Mouse (Mus musculus): ENCODE results near the gene Zic3. TPM values are rescaled to one million over a fixed set of nuclear protein-coding genes. Genes with fewer than 3 reads are reported as not detected.

The Zic3 gene
- not detected in 2 replicates for total RNA-seq (2015)
- not detected in 2 replicates for total RNA-seq (2017)

DNA sequence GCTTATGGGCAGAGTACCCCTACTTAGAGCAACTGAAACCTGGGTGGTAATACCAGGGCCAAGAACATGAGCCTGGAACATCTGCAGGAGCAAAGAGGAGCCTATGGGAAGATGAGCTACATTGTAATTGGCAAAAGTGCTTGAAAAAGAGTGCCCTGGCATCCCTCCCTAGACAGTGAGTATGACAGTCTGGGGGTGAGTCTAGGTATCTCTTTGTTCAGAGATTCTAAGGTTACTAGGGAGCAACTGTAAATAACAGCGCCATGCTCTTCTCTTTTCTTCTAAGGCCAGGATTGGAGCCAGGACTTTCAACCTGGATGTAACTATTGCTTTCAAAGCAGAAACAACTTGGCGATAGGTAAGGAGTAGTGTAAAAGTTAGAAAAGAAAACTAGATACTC lies at the start of gene Zic3:
Gene Zic3, plus strand, starts transcription at position 301 of the 400 bp plus-strand sequence.
- ATAC-seq (replicated peaks; ENCODE audit: poor library complexity), result no peak

DNA sequence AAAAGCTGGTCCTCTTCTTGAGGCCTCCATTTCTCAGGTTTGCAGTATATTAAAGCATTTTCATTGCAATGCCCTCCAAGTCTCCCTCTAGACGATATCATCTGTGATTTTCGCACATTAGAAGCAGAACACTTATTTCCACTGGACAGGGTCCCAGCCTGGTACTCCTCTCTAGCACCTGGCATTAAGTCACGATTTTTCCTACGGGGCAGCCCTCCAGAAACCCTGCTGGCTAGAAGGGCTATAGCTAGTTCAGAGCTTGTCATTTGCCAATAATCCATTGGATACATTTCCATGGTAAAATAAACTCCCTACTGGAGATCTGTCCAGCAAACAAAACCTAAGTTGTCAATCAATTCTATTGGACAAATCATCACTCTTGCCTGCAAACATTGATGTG lies 40.1 kb upstream of the Zic3 start:
- ATAC-seq (replicated peaks; ENCODE audit: poor library complexity), result no peak

DNA sequence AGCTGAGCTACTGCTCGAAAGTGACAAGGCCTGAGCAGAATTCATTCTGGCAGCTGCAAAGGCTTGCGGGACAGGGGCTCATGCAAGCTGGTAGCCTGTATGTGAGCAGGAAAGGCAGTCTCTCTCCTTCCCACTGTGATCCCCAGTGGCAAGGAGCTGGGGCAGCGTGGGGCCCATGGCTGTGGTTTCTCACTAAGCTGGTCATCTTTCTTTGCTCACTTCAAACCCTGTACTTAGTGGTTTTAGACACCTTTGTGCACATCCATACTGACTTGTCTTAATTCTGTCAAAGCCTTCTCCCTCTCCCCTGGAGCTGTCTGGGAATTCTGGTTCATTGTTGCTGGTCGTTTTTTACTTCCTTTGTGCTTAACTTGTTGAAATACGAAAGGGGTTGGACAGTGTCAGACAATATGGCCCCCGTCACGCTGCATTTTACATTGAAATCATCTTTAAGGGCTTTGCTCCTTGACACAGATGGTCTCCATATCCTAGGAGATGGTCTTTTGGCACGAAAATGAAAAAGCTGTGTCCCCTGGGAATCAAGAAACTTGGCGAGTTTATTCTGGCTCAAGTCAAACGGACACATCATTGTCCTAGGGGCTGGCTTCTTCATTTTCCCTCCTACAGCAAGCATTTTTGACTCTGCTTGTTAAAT lies 34.9 kb upstream of the Zic3 start:
- no peak for ATAC-seq (replicated peaks; ENCODE audit: poor library complexity)

DNA sequence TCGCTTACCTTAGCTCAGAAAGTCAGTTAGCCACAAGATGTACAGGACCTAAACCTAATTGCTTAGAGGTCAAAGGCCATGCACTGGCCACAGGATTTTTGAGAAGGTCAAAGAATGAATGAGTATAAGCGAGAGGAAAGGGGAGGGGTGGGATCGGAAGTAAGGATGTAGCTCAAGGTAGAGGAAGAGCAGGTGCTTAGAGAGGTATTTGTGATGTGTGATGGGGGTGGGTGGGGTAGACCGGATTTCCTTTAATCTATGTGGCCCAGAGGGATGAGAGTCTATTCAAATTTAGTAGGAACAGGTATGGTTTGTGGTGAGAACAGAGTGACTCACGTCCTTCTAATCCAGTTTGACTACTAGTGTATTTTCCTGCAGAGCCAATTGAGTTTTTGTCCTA lies 9.1 kb upstream of the Zic3 start:
- no peak for ATAC-seq (replicated peaks; ENCODE audit: poor library complexity)

DNA sequence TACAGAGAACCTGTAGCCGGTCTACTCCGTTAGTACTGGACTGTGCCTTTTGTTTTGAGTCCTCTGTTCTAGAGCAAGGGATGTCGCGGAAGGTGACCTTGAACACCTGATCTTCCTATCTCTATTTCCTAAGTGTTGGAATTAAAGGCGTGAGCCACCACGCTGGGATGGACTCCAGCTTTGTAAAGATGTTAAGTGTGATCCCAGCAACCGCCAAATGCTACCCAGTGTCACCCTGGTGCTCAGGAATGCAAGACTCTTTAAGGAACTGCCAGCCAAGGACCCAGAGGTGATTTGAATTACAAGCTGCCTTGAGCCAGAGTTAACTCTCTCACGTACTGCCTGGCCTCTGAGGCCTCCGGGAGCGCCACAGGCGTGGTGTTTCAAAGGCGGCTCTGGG lies 8.4 kb upstream of the Zic3 start:
- ATAC-seq (replicated peaks; ENCODE audit: poor library complexity), result no peak

DNA sequence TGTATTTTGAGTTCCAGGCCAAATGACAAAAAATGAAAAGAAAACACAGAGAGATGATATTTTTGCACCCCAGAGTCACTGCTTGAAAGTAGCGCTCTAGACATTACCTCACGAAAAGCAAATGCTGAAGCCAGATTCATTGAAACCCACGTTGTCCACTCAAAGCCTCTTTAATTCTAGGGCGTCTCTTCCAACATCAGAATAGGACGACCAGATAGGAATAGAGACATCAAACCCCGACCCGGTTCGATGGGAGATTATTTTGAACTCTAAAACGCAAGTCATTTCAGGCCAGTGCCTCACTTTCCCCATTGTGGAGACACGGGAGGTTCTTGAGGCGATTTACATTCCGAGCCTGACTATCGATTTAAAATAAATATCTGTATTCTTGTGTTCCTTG lies 7.7 kb upstream of the Zic3 start:
- no peak for ATAC-seq (replicated peaks; ENCODE audit: poor library complexity)

DNA sequence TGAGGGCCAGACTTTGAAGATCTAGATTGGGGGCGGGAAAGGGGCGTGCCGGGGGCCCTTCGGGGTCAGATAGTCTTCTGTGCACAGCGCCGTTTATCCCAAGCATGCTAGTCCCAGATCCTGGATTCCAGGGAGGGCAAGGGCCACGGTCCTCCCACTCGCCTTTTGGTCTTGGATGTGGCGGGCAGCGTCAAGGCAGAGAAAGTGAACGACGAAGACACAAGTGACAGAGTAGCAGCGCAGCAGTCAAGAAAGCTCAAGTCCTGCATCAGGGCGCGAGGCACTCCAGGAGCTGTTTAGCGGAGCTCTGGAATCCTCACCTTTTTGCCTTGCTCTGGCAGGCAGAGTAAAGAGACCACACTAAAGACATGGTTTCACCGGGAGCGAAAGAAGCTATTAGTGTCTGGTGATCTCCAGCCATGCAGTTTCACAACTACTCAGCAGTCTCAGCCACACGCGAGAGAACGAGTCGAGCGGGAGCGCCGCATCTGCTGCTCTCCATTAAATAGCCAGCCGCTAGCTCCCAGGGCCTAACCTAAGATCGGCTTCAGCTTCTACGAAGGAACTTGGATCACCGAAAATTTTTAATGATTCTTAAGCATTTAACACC lies 7.1 kb upstream of the Zic3 start:
- ATAC-seq (replicated peaks; ENCODE audit: poor library complexity), result no peak

DNA sequence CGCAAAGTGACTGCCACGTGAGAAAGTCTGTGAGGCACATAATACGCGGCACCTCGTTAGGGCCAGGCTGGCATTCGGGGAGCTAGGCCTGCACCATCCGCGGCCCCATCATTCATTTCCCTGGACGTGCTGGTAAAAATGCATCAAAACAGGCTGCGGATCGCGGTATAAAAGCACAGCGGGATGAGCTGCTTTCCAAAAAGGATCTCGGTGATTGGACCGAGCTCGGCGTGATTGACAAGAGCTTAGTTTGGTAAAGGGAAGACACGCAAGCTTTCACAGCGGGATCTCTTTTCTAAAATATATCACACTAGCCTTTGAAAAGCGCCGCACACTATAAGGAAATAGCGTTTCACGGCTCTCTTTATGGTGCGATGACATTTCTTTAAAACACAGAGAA lies 3.8 kb upstream of the Zic3 start:
- ATAC-seq (replicated peaks; ENCODE audit: poor library complexity), result no peak

DNA sequence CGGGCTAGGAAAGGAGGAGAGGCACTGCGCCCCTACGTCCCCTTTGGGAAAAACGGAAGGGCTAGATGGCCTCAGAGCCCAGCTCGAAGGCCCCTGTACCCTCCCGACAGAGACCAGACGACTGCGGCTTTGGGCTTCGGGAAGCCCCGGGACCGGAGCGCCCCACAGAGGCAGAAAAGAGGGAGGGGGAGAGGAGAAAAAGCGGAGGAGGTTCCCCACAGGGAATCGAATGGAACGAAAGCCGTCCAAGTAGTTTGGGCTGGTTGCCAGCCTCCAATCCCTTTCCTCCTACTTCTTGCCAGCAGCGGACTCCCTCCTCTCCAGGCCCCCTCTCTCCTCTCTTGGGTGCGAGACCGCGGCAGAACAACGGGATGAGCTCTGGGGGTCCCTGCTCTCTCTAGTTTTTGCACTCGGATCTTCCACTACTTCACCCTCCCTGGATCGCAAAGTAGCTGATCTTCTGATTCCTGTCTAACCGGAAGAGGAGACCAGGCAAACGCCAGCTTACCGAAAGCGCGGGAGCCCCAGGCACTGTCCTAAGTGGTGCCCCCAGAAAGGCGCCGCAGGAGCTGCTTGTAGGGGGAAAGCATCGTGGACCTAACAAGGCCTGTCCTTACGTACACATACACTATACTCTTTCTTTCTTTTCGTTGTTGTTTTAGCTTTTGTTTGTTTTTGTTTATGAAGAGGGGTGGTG lies 3.1 kb upstream of the Zic3 start:
- ATAC-seq (replicated peaks; ENCODE audit: poor library complexity), result no peak

DNA sequence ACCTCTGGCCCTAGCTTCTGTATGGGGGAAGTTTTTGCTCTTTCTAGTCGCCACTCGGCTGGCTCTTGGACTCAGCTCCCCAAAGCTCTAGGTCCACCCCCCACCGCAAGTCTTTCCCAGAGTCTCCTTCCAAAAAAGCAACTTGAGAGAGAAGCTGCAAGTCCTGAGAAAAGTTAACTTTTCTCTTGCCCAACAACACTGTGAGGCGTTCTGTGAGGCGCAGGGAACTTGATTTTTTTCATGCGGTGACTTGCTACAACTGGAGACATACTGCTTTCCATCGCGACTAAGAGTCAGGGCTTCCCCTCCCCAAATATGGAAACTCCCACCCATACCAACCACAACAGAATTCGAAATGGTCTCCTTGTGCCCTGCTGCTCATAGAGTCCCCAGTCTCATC lies 5.1 kb downstream of the Zic3 start:
- ATAC-seq (replicated peaks; ENCODE audit: poor library complexity), result no peak

DNA sequence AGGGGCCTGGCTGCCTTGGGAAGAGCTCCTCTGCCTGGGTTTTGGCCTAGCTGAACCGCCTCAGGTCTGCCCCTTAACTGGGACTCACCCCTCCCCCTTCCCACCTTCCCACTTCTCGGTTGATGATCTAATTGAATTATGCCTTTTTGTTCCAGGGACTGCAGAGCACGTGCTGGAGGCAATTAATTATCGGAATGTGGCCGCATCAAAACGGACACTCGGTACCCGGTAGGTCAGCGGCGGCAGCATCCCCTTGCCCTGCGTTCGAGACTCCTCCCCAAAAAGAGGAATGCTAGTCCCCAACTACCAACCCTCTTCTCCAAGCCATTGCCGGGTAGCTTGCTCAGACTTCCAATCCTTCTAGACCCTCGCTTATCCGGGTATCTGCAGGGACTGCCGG lies 5.6 kb downstream of the Zic3 start:
- ATAC-seq (replicated peaks; ENCODE audit: poor library complexity), result no peak

DNA sequence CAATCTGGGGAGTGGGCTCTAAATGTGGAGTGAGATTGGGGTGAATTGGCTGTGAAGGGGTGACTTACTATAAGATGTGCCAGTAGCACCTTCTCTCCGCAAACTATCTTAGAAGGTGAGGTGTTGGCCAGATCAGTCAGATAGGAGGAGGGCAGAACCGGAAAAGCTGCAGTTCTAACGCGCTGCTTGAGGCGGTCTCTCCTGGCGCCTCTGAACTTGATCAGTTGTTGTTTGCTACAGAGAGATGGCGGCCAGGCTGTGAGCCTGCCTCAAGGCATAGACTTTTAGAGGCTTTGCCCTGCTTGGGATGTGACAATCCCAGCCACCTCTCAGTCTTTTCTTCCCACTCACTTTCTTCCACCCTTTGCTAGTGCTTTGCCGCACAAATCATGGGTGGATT lies 6.4 kb downstream of the Zic3 start:
- ATAC-seq (replicated peaks; ENCODE audit: poor library complexity), result no peak

DNA sequence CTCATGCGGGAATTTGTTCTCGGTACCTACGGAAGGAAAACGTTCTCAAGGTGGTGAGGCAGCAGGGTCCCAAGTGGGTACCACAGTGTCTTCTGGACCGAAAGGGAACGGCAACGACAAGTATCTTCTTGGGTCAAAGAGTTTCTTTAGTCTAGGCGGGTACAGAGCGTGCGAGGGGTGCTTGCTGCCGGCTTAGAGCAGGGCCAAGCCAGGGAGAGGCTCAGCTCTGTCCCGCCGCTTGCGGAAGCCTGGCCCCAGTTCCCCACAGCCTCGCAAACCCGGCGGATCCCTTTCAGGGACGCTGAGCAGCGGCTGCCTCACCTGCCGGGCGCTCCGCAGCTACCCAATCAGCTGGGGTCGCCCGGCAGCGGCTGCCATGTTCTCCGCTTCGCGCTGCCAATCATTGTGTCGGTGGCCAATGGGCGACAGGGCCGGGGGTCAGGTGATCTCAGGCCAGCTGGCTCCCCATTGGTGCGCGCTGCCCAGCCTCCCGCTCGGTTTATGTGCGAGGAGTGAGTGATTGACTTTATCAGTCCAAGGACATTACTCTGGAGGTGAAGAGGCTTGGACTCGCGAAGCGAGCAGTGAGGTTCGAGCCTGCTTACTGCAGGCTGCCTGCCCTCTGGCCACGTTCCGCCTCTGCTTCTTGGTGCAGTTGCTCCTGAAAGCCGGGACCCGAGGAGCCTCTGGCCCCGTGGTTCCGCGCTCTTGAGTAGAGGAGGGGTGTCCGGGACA lies 7.8 kb downstream of the Zic3 start:
- peak; percentile 31; the same call in 1 of the 2 replicates for ATAC-seq (replicated peaks; ENCODE audit: poor library complexity)

DNA sequence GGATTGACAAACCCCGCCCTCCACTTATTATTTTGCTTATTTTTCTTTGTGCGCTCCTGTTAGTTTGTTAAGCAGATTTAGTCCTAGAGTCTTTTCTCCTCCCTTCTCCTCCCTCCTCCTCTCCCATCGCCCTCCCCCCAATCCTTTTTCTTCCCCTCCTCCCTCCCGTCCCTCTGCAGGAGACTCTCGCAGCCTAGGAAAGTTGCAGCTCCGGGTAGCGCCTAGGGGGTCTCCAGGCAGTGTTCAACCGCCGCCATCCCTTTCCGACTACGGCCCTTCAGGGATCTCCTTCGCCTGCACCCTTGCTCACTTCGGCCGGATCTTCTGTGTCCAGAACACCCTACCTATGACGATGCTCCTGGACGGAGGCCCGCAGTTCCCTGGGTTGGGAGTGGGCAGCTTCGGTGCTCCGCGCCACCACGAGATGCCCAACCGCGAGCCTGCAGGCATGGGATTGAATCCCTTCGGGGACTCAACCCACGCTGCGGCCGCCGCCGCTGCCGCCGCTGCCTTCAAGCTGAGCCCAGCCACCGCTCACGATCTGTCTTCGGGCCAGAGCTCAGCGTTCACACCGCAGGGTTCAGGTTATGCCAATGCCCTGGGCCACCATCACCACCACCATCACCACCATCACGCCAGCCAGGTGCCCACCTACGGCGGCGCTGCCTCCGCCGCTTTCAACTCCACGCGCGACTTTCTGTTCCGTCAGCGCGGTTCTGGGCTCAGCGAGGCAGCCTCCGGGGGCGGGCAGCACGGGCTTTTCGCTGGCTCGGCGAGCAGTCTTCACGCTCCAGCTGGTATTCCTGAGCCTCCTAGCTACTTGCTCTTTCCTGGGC lies 8.6 kb downstream of the Zic3 start:
- no peak for ATAC-seq (replicated peaks; ENCODE audit: poor library complexity)

DNA sequence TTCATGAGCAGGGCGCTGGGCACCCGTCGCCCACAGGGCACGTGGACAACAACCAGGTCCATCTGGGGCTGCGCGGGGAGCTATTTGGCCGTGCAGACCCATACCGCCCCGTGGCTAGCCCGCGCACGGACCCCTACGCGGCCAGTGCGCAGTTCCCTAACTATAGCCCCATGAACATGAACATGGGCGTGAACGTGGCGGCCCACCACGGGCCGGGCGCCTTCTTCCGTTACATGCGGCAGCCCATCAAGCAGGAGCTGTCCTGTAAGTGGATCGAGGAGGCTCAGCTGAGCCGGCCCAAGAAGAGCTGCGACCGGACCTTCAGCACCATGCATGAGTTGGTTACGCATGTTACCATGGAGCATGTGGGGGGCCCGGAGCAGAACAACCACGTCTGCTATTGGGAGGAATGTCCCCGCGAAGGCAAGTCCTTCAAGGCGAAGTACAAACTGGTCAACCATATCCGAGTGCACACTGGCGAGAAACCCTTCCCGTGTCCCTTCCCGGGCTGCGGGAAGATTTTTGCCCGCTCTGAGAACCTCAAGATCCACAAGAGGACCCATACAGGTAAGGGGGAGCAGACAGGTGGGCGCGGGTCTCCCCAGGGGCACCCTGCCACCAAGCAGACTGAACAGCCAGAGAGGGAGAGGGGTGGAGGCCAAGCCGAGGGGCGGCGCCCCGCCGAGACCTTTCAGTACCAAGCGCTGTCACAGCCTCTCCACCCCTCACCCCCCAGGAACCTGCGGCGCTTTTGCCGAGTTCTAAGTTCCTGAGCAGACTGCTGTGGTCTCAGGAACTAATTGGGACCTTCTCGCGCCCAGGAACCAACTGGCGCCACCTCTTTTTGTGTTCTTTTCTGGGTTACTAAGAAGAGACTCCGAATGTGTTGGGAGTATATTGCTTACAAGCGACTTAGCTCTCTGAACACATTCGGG lies 9.4 kb downstream of the Zic3 start:
- ATAC-seq (replicated peaks; ENCODE audit: poor library complexity), result no peak

DNA sequence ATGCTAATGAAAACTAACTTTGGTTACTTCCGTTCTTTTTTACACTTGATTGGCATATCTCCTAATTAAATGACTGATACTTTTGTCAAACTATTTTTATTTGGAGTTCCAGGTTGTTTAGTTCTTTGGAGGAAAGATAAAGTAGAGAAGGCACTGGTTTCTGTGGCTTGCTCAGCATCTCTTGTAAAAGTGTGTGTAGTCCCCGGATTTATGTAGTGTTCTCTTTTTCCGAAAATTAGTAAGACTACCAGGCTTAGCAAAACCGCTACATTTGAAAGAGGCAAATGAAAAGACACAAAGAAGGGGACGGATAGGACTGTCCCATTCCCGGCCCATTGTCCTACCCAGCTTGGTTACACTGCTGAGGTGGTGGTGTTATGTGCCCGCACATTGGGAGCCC lies 10.1 kb downstream of the Zic3 start:
- no peak for ATAC-seq (replicated peaks; ENCODE audit: poor library complexity)

DNA sequence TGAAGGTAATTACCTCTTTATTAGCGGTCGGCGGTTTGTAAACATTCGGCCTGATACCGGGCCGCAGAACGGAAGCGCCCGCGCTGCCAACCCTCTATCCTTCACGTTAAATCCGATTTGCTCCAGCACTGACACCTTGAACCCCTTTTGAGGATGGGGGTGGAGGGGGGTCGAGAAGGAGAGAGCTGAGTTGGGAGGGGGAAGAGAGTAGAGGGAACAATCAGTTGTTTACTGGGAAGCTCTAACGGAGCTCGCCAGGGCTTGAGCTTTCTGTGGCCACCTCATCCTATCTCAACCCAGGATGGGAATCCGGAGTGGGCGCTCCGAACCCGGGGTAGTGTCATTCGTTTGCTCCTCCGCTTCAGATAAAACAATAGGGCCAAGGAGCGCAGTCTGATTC lies 11.0 kb downstream of the Zic3 start:
- ATAC-seq (replicated peaks; ENCODE audit: poor library complexity), result no peak

DNA sequence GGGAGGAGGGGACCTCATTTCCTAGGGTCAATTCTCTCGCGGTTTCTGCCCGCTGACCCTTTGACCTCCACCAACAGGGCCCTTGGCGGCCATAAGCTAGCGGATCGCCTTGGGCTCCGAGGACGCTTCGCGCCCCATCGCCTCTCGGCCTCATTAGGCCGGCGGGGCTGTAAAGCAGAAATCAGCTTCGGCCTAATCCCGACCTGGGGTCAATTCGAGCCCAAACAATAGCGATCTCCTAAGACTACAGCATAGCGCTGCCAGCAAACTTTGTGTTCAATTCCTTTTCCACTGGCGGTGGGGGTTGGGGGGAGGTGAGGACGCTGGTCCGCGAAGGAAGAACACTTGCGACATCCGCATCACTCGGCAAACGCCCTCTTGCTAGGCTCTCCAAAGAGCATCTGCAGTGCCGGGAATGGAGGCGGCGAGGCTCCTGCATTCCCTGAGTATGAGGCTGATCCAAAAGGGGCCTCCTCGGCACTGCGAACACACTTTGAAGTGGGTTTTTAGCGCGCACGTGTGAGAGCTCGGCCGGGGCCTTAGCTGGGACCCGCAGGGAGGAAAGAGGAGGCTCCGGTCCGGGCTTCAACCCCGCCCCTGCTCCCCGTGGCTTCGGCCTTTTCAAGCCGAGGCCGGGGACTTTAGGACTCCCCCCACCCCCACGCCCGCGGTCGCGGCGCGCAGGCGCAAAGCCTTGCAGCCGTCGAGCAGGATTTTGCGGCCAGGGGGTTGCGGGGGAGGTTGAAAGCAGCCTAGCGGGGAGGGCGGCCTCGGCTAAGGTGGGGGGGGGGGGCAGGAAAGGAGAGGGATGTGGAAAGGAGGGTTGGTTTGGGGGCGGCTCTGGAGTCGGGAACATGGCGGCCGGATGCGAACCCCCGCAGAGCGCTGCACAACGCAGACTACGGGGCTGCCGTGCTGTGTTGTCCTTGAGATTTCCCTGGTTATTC lies 15.8 kb downstream of the Zic3 start:
- no peak for ATAC-seq (replicated peaks; ENCODE audit: poor library complexity)

DNA sequence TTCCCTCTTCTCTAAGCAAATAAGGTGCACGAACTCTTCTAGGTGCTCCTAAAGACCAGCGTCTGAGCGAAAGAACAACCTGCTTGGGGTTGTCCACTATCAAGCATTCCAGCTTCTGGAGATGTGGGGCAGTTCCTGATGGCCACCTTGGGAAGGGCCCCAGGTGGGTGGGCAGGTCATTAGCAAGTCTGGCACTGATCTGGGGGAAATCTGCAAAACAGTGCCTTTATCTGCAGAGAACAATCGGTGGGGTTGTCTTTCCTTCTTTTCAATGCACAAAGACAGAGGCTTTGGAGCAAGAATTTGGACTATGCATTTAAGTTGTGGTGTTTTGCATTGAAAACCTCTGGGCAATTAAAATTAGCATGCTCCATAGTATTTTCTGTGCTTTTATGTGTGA lies 17.2 kb downstream of the Zic3 start:
- ATAC-seq (replicated peaks; ENCODE audit: poor library complexity), result no peak
